Mouse (Mus musculus): ENCODE results near the gene Olfr1357.

GRCm38 (mm10) chr10:78594157-78594556 is 23.7 kb downstream of the Olfr1357 start:
- no peak for TF ChIP-seq CTCF (IDR thresholded peaks at IDR 0.05; ENCODE audit: extremely low read depth, insufficient read depth, insufficient read length, insufficient replicate concordance)
- no peak for TF ChIP-seq POLR2A (IDR thresholded peaks at IDR 0.05; ENCODE audit: low read depth, low read length)

Measured in spleen, adult 2 months (tissue).